Mouse (Mus musculus) midbrain, postnatal 0 days (tissue): ENCODE data around the gene Cdh13. TPM values are rescaled to one million over a fixed set of nuclear protein-coding genes. Genes with fewer than 3 reads are reported as not detected.

Source experiments
- ATAC-seq: fragments of 200-750 bp; cut with Nextera tagmentation; 2 replicates; pipeline ENCODE4 v1.8.0; 2017; ENCODE audit warnings: moderate number of reproducible peaks, mild to moderate bottlenecking, moderate TSS enrichment, moderate library complexity; ENCODE audit not compliant: low FRiP score
- DNase-seq: peaks from one replicate; pipeline ENCODE4 v3.0.0-alpha.2; 2015; ENCODE audit warnings: low spot score
- H3K27ac ChIP-seq: fragments of 300-500 bp; sonication (generic); 2 replicates; pipeline ENCODE4 v1.5.1; 2014; ENCODE audit warnings: low read depth, mild to moderate bottlenecking, low read length, mixed read lengths
- H3K27me3 ChIP-seq: fragments of 300-500 bp; sonication (generic); 2 replicates; pipeline ENCODE4 v1.6.1; 2014; ENCODE audit warnings: low read length, control low read depth, mixed read lengths; ENCODE audit not compliant: insufficient read depth
- H3K36me3 ChIP-seq: fragments of 300-500 bp; sonication (generic); 2 replicates; pipeline ENCODE4 v1.6.1; 2014; ENCODE audit warnings: low read length, control low read depth, mixed read lengths; ENCODE audit not compliant: insufficient read depth
- H3K4me1 ChIP-seq: fragments of 300-500 bp; sonication (generic); 2 replicates; pipeline ENCODE4 v1.6.1; 2014; ENCODE audit warnings: mild to moderate bottlenecking, control low read depth, antibody characterized with exemption, low read length, mixed read lengths; ENCODE audit not compliant: insufficient read depth
- H3K4me2 ChIP-seq: fragments of 300-500 bp; sonication (generic); 2 replicates; pipeline ENCODE4 v1.6.1; 2014; ENCODE audit warnings: low read depth, mild to moderate bottlenecking, low read length, mixed read lengths; ENCODE audit not compliant: poor library complexity, severe bottlenecking
- H3K4me3 ChIP-seq: fragments of 300-500 bp; sonication (generic); 2 replicates; pipeline ENCODE4 v1.5.1; 2014; ENCODE audit warnings: low read depth, mild to moderate bottlenecking, low read length, moderate library complexity
- H3K9ac ChIP-seq: fragments of 300-500 bp; sonication (generic); replicated peaks from 2 replicates; pipeline ENCODE4 v1.6.1; 2014; ENCODE audit warnings: mild to moderate bottlenecking, low read length, moderate library complexity, mixed read lengths; ENCODE audit not compliant: poor library complexity, severe bottlenecking
- H3K9me3 ChIP-seq: fragments of 300-500 bp; sonication (generic); 2 replicates; pipeline ENCODE4 v1.6.1; 2016; ENCODE audit warnings: low read length, control low read depth
- CTCF ChIP-seq: IDR thresholded peaks from 2 replicates; pipeline ENCODE4 v1.5.1; 2016; ENCODE audit warnings: antibody characterized with exemption, mild to moderate bottlenecking
- WGBS: fragments of 180-500 bp; shearing (Covaris S2); extraction: QIAGEN DNeasy Blood & Tissue Kit; methylation state at CpG from one replicate; pipeline ENCODE4 v1.1.7; 2014; 5-methylcytosine and 5-hydroxymethylcytosine counted together
- polyA plus RNA-seq: library from polyadenylated mRNA; unstranded; fragments of >200 nt; fragmentation: Nextera tagmentation; extraction: Ambion mirVana; gene quantifications from 2 replicates; pipeline ENCODE4 v1.2.1, GENCODE M21; 2015
- total RNA-seq: library from RNA; depleted of rRNA; stranded (reverse); fragments of >200 nt; gene quantifications from 2 replicates; pipeline ENCODE4 v1.2.3, GENCODE M21; 2014

Cdh13 gene
- total and polyA plus RNA-seq, 2 experiments from 2014 or later, result 199 to 203 TPM

DNA sequence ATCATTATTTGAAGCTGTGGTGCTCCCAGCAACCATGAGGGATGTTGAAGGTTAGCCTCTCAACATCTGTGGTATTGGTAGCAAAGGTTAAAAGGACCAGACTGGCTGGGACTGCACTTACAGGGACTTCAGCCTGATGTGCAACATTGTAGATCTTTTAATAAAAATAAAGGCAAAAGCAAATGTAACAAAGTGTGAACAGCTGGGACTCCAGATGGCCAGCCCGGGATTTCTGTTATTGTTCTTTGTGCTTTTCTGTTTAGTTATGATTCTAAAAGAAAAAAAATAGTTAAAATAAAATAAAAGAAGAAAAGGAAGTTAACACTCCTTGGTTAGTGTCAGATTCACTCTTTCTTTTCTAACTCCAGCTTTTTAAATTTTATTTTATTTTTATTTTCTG, 717.1 kb downstream of the Cdh13 start:
- no peak for DNase-seq
- Histone ChIP-seq H3K4me1 (no peaks in the 10 kb centered on the region), H3K9me3 (no peaks in the 10 kb centered on the region), H3K9ac (no peak overlapping the region), H3K27ac (no peak overlapping the region), H3K4me3 (no peak overlapping the region), H3K36me3 (no peaks in the 10 kb centered on the region), H3K27me3 (no peaks in the 10 kb centered on the region), H3K4me2 (no peak overlapping the region)
- ATAC-seq, result no peak
- no peak for TF ChIP-seq CTCF
- 95% methylated on average over 1 of the region's 1 CpGs for WGBS

DNA sequence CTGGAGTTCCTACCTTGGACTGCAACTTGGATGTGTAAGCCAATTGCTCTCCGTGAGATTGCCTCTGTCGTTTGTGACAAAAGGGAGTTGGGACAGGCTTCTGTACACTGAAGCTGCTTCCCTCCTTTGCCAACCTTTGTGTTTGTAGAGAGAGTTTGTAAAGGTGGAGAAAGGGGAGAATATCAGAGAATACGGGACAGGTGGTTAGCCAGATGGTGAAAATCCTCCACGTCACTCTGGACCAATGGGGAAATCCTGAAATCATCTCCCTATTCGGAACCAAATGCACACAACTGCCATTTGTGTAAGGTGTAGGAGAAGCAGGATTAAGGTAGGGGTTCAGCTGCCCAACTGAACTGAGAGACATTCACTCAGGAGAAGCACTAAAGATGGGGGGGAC, 721.3 kb downstream of the Cdh13 start:
- DNase-seq (no peak), ATAC-seq (no peak)
- WGBS, result 84% methylated on average over 5 of the region's 5 CpGs
- Histone ChIP-seq H3K27ac (no peak overlapping the region), H3K9ac (no peak overlapping the region), H3K36me3 (no peaks in the 10 kb centered on the region), H3K4me1 (no peaks in the 10 kb centered on the region), H3K4me2 (no peak overlapping the region), H3K4me3 (no peak overlapping the region), H3K27me3 (no peaks in the 10 kb centered on the region), H3K9me3 (no peaks in the 10 kb centered on the region)
- TF ChIP-seq CTCF, result no peak

DNA sequence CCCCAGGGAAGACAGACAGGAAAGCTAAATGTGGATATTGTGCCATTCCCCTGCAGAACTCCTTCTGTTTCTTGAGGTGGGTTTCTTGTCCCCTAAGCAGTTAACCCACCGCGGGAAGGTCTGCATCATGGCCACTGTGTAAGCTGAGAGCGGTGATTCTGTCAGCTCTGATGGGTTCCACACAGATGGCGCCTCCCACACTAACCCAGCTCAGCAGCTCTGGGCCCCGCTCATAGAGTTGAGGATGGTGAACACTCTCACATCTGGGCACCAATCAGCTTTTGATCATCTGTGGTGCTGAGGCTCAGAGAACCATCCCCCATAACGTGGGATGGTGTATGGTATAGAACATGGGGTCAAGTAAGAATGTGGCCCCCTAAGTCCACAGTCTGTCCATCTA, 735.1 kb downstream of the Cdh13 start:
- WGBS, result 91% methylated on average over 6 of the region's 6 CpGs
- Histone ChIP-seq H3K36me3 (no peaks in the 10 kb centered on the region), H3K27ac (no peak overlapping the region), H3K27me3 (no peaks in the 10 kb centered on the region), H3K4me1 (peaks cover 4% of the 10 kb centered on the region; the same call in 1 of the 2 replicates), H3K4me2 (no peak overlapping the region), H3K9ac (no peak overlapping the region), H3K9me3 (no peaks in the 10 kb centered on the region), H3K4me3 (no peak overlapping the region)
- TF ChIP-seq CTCF, result no peak
- DNase-seq (no peak), ATAC-seq (no peak)

DNA sequence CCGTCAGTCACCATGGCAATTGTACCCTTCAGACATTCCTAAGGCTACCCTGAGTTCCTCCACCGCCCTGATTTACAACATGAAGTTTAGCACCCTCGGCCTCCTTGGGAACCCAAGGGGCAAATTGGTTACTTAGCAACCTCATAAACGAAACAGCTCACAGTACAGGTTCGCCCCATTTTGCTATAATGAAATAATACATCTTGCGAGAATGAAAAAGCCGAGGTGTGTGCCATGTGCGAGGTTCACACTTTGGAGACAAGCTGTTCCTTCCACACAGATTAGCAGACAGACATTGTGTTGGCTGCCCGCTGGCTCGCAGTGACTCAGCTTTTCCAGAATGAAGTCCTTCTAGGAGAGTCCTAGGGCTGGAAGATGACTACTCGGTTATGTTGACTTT, 737.2 kb downstream of the Cdh13 start:
- no peak for TF ChIP-seq CTCF
- no peaks in the 10 kb centered on the region for H3K27me3 ChIP-seq
- DNase-seq (peak; percentile 48), ATAC-seq (no peak)
- H3K4me1 ChIP-seq, result peaks cover 4% of the 10 kb centered on the region; the same call in 1 of the 2 replicates
- no peaks in the 10 kb centered on the region for H3K9me3 ChIP-seq
- no peaks in the 10 kb centered on the region for H3K36me3 ChIP-seq
- H3K4me3 ChIP-seq, result no peak overlapping the region
- no peak overlapping the region for H3K4me2 ChIP-seq
- H3K9ac ChIP-seq, result no peak overlapping the region
- peak overlapping the region; percentile 26; the same call in 1 of the 2 replicates for H3K27ac ChIP-seq
- WGBS, result 55% methylated on average over 11 of the region's 11 CpGs

DNA sequence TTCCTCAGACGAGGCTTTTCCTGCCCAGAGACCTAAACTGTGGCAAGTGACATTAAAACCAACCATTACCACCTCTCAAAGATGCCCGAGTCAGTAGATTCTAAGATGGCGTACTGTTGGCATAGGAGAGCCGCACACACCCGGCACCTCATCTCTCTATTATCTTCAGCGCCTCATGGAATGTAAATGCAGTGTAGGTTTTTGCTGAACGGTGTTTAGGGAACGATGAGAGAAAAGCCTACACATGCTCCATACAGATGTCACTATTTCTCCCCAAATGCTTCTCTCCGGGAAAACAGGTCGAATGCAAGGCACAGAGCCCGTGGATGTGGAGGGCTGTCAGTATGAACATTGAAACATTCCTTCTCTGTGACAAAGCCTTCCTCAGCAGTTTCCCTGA, 737.9 kb downstream of the Cdh13 start:
- H3K36me3 ChIP-seq, result no peaks in the 10 kb centered on the region
- H3K4me3 ChIP-seq, result no peak overlapping the region
- peaks cover 4% of the 10 kb centered on the region; the same call in 1 of the 2 replicates for H3K4me1 ChIP-seq
- WGBS, result 83% methylated on average over 11 of the region's 11 CpGs
- no peaks in the 10 kb centered on the region for H3K27me3 ChIP-seq
- TF ChIP-seq CTCF, result no peak
- DNase-seq (no peak), ATAC-seq (no peak)
- no peaks in the 10 kb centered on the region for H3K9me3 ChIP-seq
- H3K27ac ChIP-seq, result peak overlapping the region; percentile 26; the same call in 1 of the 2 replicates
- H3K4me2 ChIP-seq, result no peak overlapping the region
- no peak overlapping the region for H3K9ac ChIP-seq

DNA sequence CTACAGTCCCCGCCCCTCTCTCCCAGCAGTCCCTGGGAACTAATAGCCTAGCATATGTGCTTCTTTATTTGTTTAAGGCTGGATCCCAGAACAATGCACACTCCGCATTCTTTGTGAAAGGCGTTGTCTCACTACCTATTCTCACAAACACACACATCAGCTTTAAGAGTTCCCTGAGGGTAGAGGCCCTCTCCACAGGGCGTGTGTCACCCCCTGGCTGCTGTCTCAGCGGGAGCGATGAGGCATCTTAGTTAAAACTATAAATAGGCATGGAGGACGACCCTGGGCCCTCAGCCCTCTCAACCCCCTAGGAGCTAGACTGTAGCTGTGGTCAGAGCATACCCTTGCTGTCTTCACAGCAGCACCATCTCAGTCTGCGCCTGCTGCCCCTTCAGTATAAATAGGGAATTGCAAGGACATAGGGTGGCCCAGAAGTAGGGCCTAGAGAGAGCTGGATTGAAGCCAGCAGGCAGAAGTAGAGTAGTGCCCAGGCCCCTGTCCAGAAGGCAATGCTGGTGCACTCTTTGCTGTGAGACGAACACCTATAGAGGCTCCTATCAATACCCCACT, 738.9 kb downstream of the Cdh13 start:
- ATAC-seq, result 0 out of 2 replicates have a peak, but pooled peaks have one; percentile 27
- 0 out of 2 replicates have a peak overlapping the region, but pooled peaks have one; percentile 26 for H3K27ac ChIP-seq
- H3K36me3 ChIP-seq, result no peaks in the 10 kb centered on the region
- no peaks in the 10 kb centered on the region for H3K27me3 ChIP-seq
- no peak overlapping the region for H3K4me3 ChIP-seq
- peaks cover 4% of the 10 kb centered on the region; the same call in 1 of the 2 replicates for H3K4me1 ChIP-seq
- no peak overlapping the region for H3K4me2 ChIP-seq
- 71% methylated on average over 9 of the region's 9 CpGs for WGBS
- H3K9ac ChIP-seq, result no peak overlapping the region
- DNase-seq, result no peak
- no peaks in the 10 kb centered on the region for H3K9me3 ChIP-seq
- peak; percentile 51 for TF ChIP-seq CTCF
